Mouse (Mus musculus): ENCODE data around the gene Gm10837. TPM values are rescaled to one million over a fixed set of nuclear protein-coding genes. Genes with fewer than 3 reads are reported as not detected.

The Gm10837 gene
- 0.19 and 0.93 TPM in 2 replicates for polyA plus RNA-seq (2015; fragmentation: Nextera tagmentation; extraction: Ambion mirVana)

GRCm38 (mm10) chr14:122490441-122491328, at the start of gene Gm10837:
TSS of gene Gm10837 (plus strand) at chr14:122490586.
- peak; percentile 79 for ATAC-seq
- Histone ChIP-seq H3K4me1 (ENCODE audit: control insufficient read depth, insufficient read depth, low read length) (peaks cover 2% of the 10 kb centered on the region; the same call in 1 of the 2 replicates), H3K9me3 (replicated peaks; ENCODE audit: control insufficient read depth, low read length, poor library complexity, severe bottlenecking) (peaks cover 3% of the 10 kb centered on the region; the same call in 1 of the 2 replicates), H3K27ac (ENCODE audit: low read length) (peak within 1 kb of the TSS; percentile 68), H3K36me3 (ENCODE audit: control insufficient read depth, insufficient read depth, low read length) (no peaks in the 10 kb centered on the region), H3K27me3 (ENCODE audit: control insufficient read depth, insufficient read depth, low read depth, low read length) (peaks cover 26% of the 10 kb centered on the region), H3K9ac (ENCODE audit: low read depth, low read length) (peak within 1 kb of the TSS; percentile 36; the same call in 1 of the 2 replicates), H3K4me3 (ENCODE audit: low read depth, low read length) (peak within 1 kb of the TSS; percentile 18), H3K4me2 (ENCODE audit: low read length) (peak within 1 kb of the TSS; percentile 42)
- WGBS = 1% methylated on average over 44 of the region's 51 CpGs

- Histone ChIP-seq H3K27ac (ENCODE audit: low read length) (peak overlapping the region; percentile 69; the same call in 1 of the 2 replicates), H3K9me3 (replicated peaks; ENCODE audit: control insufficient read depth, low read length, poor library complexity, severe bottlenecking) (no peaks in the 10 kb centered on the region), H3K27me3 (ENCODE audit: control insufficient read depth, insufficient read depth, low read depth, low read length) (peaks cover 56% of the 10 kb centered on the region), H3K9ac (ENCODE audit: low read depth, low read length) (peak overlapping the region; percentile 56), H3K4me2 (ENCODE audit: low read length) (peak overlapping the region; percentile 67), H3K36me3 (ENCODE audit: control insufficient read depth, insufficient read depth, low read length) (no peaks in the 10 kb centered on the region), H3K4me1 (ENCODE audit: control insufficient read depth, insufficient read depth, low read length) (peaks cover 14% of the 10 kb centered on the region), H3K4me3 (ENCODE audit: low read depth, low read length) (peak overlapping the region; percentile 40)
- 2% methylated on average over 29 of the region's 29 CpGs for WGBS
- ATAC-seq = no peak
Measured at GRCm38 (mm10) chr14:122449601-122450495, 40.5 kb upstream of the Gm10837 start.

GRCm38 (mm10) chr14:122450496-122451382, 39.6 kb upstream of the Gm10837 start, which contains the start of gene Gm5089:
TSS of gene Gm5089 (minus strand) at chr14:122451115.
- H3K36me3 ChIP-seq (ENCODE audit: control insufficient read depth, insufficient read depth, low read length) = no peaks in the 10 kb centered on the region
- peaks cover 61% of the 10 kb centered on the region for H3K27me3 ChIP-seq (ENCODE audit: control insufficient read depth, insufficient read depth, low read depth, low read length)
- peak within 1 kb of the TSS; percentile 69 for H3K27ac ChIP-seq (ENCODE audit: low read length)
- peak within 1 kb of the TSS; percentile 67 for H3K4me2 ChIP-seq (ENCODE audit: low read length)
- peak within 1 kb of the TSS; percentile 56 for H3K9ac ChIP-seq (ENCODE audit: low read depth, low read length)
- H3K4me3 ChIP-seq (ENCODE audit: low read depth, low read length) = peak within 1 kb of the TSS; percentile 40
- H3K4me1 ChIP-seq (ENCODE audit: control insufficient read depth, insufficient read depth, low read length) = peaks cover 14% of the 10 kb centered on the region
- ATAC-seq = peak; percentile 33
- 1% methylated on average over 55 of the region's 59 CpGs for WGBS
- no peaks in the 10 kb centered on the region for H3K9me3 ChIP-seq (replicated peaks; ENCODE audit: control insufficient read depth, low read length, poor library complexity, severe bottlenecking)

- Histone ChIP-seq H3K27me3 (ENCODE audit: control insufficient read depth, insufficient read depth, low read depth, low read length) (peaks cover 53% of the 10 kb centered on the region), H3K27ac (ENCODE audit: low read length) (peak overlapping the region; percentile 31; the same call in 1 of the 2 replicates), H3K4me1 (ENCODE audit: control insufficient read depth, insufficient read depth, low read length) (peaks cover 14% of the 10 kb centered on the region), H3K36me3 (ENCODE audit: control insufficient read depth, insufficient read depth, low read length) (no peaks in the 10 kb centered on the region), H3K4me3 (ENCODE audit: low read depth, low read length) (no peak overlapping the region), H3K9ac (ENCODE audit: low read depth, low read length) (no peak overlapping the region), H3K9me3 (replicated peaks; ENCODE audit: control insufficient read depth, low read length, poor library complexity, severe bottlenecking) (no peaks in the 10 kb centered on the region), H3K4me2 (ENCODE audit: low read length) (no peak overlapping the region; the same call in 1 of the 2 replicates)
- ATAC-seq = no peak
- WGBS = 52% methylated on average over 5 of the region's 5 CpGs
Measured at GRCm38 (mm10) chr14:122451551-122452145, 38.7 kb upstream of the Gm10837 start.

- peaks cover 14% of the 10 kb centered on the region for H3K4me1 ChIP-seq (ENCODE audit: control insufficient read depth, insufficient read depth, low read length)
- peak overlapping the region; percentile 39 for H3K4me2 ChIP-seq (ENCODE audit: low read length)
- H3K4me3 ChIP-seq (ENCODE audit: low read depth, low read length) = no peak overlapping the region
- peak; percentile 25; the same call in 1 of the 2 replicates for ATAC-seq
- H3K9me3 ChIP-seq (replicated peaks; ENCODE audit: control insufficient read depth, low read length, poor library complexity, severe bottlenecking) = no peaks in the 10 kb centered on the region
- 6% methylated on average over 13 of the region's 13 CpGs for WGBS
- no peak overlapping the region for H3K9ac ChIP-seq (ENCODE audit: low read depth, low read length)
- peaks cover 46% of the 10 kb centered on the region for H3K27me3 ChIP-seq (ENCODE audit: control insufficient read depth, insufficient read depth, low read depth, low read length)
- H3K36me3 ChIP-seq (ENCODE audit: control insufficient read depth, insufficient read depth, low read length) = no peaks in the 10 kb centered on the region
- H3K27ac ChIP-seq (ENCODE audit: low read length) = peak overlapping the region; percentile 56
Measured at GRCm38 (mm10) chr14:122452701-122453387, 37.5 kb upstream of the Gm10837 start.

GRCm38 (mm10) chr14:122453388-122453995, 36.9 kb upstream of the Gm10837 start:
- Histone ChIP-seq H3K36me3 (ENCODE audit: control insufficient read depth, insufficient read depth, low read length) (no peaks in the 10 kb centered on the region), H3K4me1 (ENCODE audit: control insufficient read depth, insufficient read depth, low read length) (peaks cover 14% of the 10 kb centered on the region), H3K4me3 (ENCODE audit: low read depth, low read length) (no peak overlapping the region), H3K9ac (ENCODE audit: low read depth, low read length) (no peak overlapping the region), H3K9me3 (replicated peaks; ENCODE audit: control insufficient read depth, low read length, poor library complexity, severe bottlenecking) (no peaks in the 10 kb centered on the region), H3K27ac (ENCODE audit: low read length) (peak overlapping the region; percentile 56), H3K4me2 (ENCODE audit: low read length) (peak overlapping the region; percentile 39), H3K27me3 (ENCODE audit: control insufficient read depth, insufficient read depth, low read depth, low read length) (peaks cover 41% of the 10 kb centered on the region)
- peak; percentile 71 for ATAC-seq
- 2% methylated on average over 32 of the region's 32 CpGs for WGBS

GRCm38 (mm10) chr14:122453996-122454738, 36.2 kb upstream of the Gm10837 start:
- H3K9me3 ChIP-seq (replicated peaks; ENCODE audit: control insufficient read depth, low read length, poor library complexity, severe bottlenecking) = no peaks in the 10 kb centered on the region
- peak overlapping the region; percentile 6; the same call in 1 of the 2 replicates for H3K27ac ChIP-seq (ENCODE audit: low read length)
- peaks cover 14% of the 10 kb centered on the region for H3K4me1 ChIP-seq (ENCODE audit: control insufficient read depth, insufficient read depth, low read length)
- H3K36me3 ChIP-seq (ENCODE audit: control insufficient read depth, insufficient read depth, low read length) = no peaks in the 10 kb centered on the region
- no peak overlapping the region for H3K4me3 ChIP-seq (ENCODE audit: low read depth, low read length)
- H3K9ac ChIP-seq (ENCODE audit: low read depth, low read length) = peak overlapping the region; percentile 20; the same call in 1 of the 2 replicates
- no peak for ATAC-seq
- peaks cover 35% of the 10 kb centered on the region for H3K27me3 ChIP-seq (ENCODE audit: control insufficient read depth, insufficient read depth, low read depth, low read length)
- peak overlapping the region; percentile 39 for H3K4me2 ChIP-seq (ENCODE audit: low read length)
- 6% methylated on average over 12 of the region's 12 CpGs for WGBS

All from midbrain, embryonic 16.5 days (tissue).